Mouse (Mus musculus) cerebellum, adult 2 months (tissue): ENCODE measurements around the gene Arl4d. TPM values are rescaled to one million over a fixed set of nuclear protein-coding genes. Genes with fewer than 3 reads are reported as not detected.

ENCODE experiments used
- DNase-seq, 2 experiments: peaks; one replicate each; pipeline ENCODE4 v3.0.0; 2021
- H3K27ac ChIP-seq: fragments of 200-500 bp; 2 replicates; pipeline ENCODE4 v1.5.1; 2012; ENCODE audit warnings: low read length, control low read depth, inconsistent platforms; ENCODE audit not compliant: insufficient read depth
- H3K27me3 ChIP-seq: fragments of 200-500 bp; 2 replicates; pipeline ENCODE4 v1.6.1; 2012; ENCODE audit warnings: inconsistent platforms, mild to moderate bottlenecking, low read length, moderate library complexity; ENCODE audit not compliant: control insufficient read depth, insufficient read depth
- H3K4me1 ChIP-seq: fragments of 200-500 bp; 2 replicates; pipeline ENCODE4 v1.6.1; 2011; ENCODE audit warnings: low read length; ENCODE audit not compliant: control insufficient read depth, insufficient read depth
- H3K4me3 ChIP-seq: fragments of 200-500 bp; replicated peaks from 2 replicates; pipeline ENCODE3; 2011; ENCODE audit warnings: mild to moderate bottlenecking, low read depth, low read length, control low read depth; ENCODE audit not compliant: insufficient read depth
- CTCF ChIP-seq: fragments of 200-500 bp; IDR thresholded peaks from 2 replicates; pipeline ENCODE4 v1.5.1; 2011; ENCODE audit warnings: low read depth, mild to moderate bottlenecking, control low read depth, low read length, moderate library complexity, borderline replicate concordance; ENCODE audit not compliant: insufficient read depth
- POLR2A ChIP-seq: fragments of 200-500 bp; IDR thresholded peaks from 2 replicates; pipeline ENCODE4 v1.6.1; 2011; ENCODE audit warnings: low read length, control low read depth, borderline replicate concordance; ENCODE audit not compliant: insufficient read depth
- WGBS: fragments of 180-500 bp; shearing (Covaris S2); methylation state at CpG from one replicate; pipeline ENCODE4 v1.1.7; 2018; 5-methylcytosine and 5-hydroxymethylcytosine counted together
- polyA plus RNA-seq: library from polyadenylated mRNA; depleted of rRNA; stranded (reverse); fragments of >200 nt; gene quantifications from 2 replicates; pipeline ENCODE4 v1.2.3, GENCODE M21; 2012

Arl4d gene
- polyA plus RNA-seq, 1 experiment: 14.5 TPM

GRCm38 (mm10) chr11:101677655-101678054 lies 12.3 kb downstream of the Arl4d start:
- Histone ChIP-seq H3K27ac (no peak overlapping the region), H3K27me3 (no peaks in the 10 kb centered on the region), H3K4me3 (no peak overlapping the region), H3K4me1 (no peaks in the 10 kb centered on the region)
- DNase-seq: no peak
- no peak for TF ChIP-seq CTCF
- TF ChIP-seq POLR2A: no peak
- 84% methylated on average over 12 of the region's 12 CpGs for WGBS

GRCm38 (mm10) chr11:101678770-101679169 lies 13.4 kb downstream of the Arl4d start:
- TF ChIP-seq CTCF (no peak), POLR2A (no peak)
- Histone ChIP-seq H3K27me3 (no peaks in the 10 kb centered on the region), H3K4me3 (no peak overlapping the region), H3K4me1 (no peaks in the 10 kb centered on the region), H3K27ac (no peak overlapping the region)
- WGBS: 78% methylated on average over 5 of the region's 5 CpGs
- DNase-seq: no peak

- WGBS: 53% methylated on average over 7 of the region's 7 CpGs
- Histone ChIP-seq H3K4me3 (no peak overlapping the region), H3K27me3 (no peaks in the 10 kb centered on the region), H3K27ac (no peak overlapping the region), H3K4me1 (no peaks in the 10 kb centered on the region)
- TF ChIP-seq CTCF: no peak
- no peak for TF ChIP-seq POLR2A
- no peak for DNase-seq
Observed at GRCm38 (mm10) chr11:101679907-101680306, 14.6 kb downstream of the Arl4d start.

GRCm38 (mm10) chr11:101680634-101681325 lies 15.4 kb downstream of the Arl4d start:
- Histone ChIP-seq H3K27me3 (no peaks in the 10 kb centered on the region), H3K4me3 (no peak overlapping the region), H3K27ac (no peak overlapping the region), H3K4me1 (no peaks in the 10 kb centered on the region)
- no peak for TF ChIP-seq CTCF
- 33% methylated on average over 3 of the region's 3 CpGs for WGBS
- DNase-seq: no peak

- H3K4me3 ChIP-seq: no peak overlapping the region
- no peak overlapping the region for H3K27ac ChIP-seq
- DNase-seq: no peak
- 84% methylated on average over 1 of the region's 1 CpGs for WGBS
- TF ChIP-seq POLR2A (no peak), CTCF (no peak)
- no peaks in the 10 kb centered on the region for H3K4me1 ChIP-seq
- H3K27me3 ChIP-seq: no peaks in the 10 kb centered on the region
Observed at GRCm38 (mm10) chr11:101681968-101682367, 16.6 kb downstream of the Arl4d start.

GRCm38 (mm10) chr11:101682410-101682960 lies 17.1 kb downstream of the Arl4d start:
- peaks cover 4% of the 10 kb centered on the region; the same call in 1 of the 2 replicates for H3K4me1 ChIP-seq
- no peak overlapping the region for H3K27ac ChIP-seq
- TF ChIP-seq POLR2A (no peak), CTCF (no peak)
- no peak overlapping the region for H3K4me3 ChIP-seq
- DNase-seq: no peak
- no peaks in the 10 kb centered on the region for H3K27me3 ChIP-seq
- 81% methylated on average over 7 of the region's 7 CpGs for WGBS

- Histone ChIP-seq H3K4me3 (no peak overlapping the region), H3K27ac (no peak overlapping the region), H3K4me1 (peaks cover 10% of the 10 kb centered on the region; the same call in 1 of the 2 replicates), H3K27me3 (no peaks in the 10 kb centered on the region)
- peak; percentile 33 to 42 for DNase-seq
- no peak for TF ChIP-seq CTCF
- TF ChIP-seq POLR2A: no peak
- 17% methylated on average over 13 of the region's 13 CpGs for WGBS
Observed at GRCm38 (mm10) chr11:101687351-101688301, 22.3 kb downstream of the Arl4d start.
